Mouse (Mus musculus) gastrocnemius, postnatal 10 days (tissue): ENCODE data around the gene Btbd7. TPM values are rescaled to one million over a fixed set of nuclear protein-coding genes. Genes with fewer than 3 reads are reported as not detected.

Experiments used
- DNase-seq: peaks from one replicate; pipeline ENCODE4 v3.0.0; 2021; ENCODE audit warnings: mixed read lengths
- total RNA-seq, 2 experiments: library from RNA; stranded (reverse); gene quantifications; 2 replicates each; pipeline ENCODE4 v1.2.3; 2021

Btbd7 gene
- total RNA-seq, 2 experiments from 2014 or later, result 18.6 to 25.3 TPM

GRCm38 (mm10) chr12:102782841-102783240 is 95.4 kb downstream of the Btbd7 start:
- DNase-seq, result no peak

GRCm38 (mm10) chr12:102779452-102779851 is 98.8 kb downstream of the Btbd7 start:
- no peak for DNase-seq

- DNase-seq, result no peak
Observed at GRCm38 (mm10) chr12:102778151-102778550, 100.1 kb downstream of the Btbd7 start.

- no peak for DNase-seq
Observed at GRCm38 (mm10) chr12:102776035-102776434, 102.2 kb downstream of the Btbd7 start.

- no peak for DNase-seq
Observed at GRCm38 (mm10) chr12:102772676-102773075, 105.6 kb downstream of the Btbd7 start.

- no peak for DNase-seq
Observed at GRCm38 (mm10) chr12:102771601-102772000, 106.7 kb downstream of the Btbd7 start.

- DNase-seq, result no peak
Observed at GRCm38 (mm10) chr12:102769000-102769399, 109.3 kb downstream of the Btbd7 start.

- no peak for DNase-seq
Observed at GRCm38 (mm10) chr12:102763696-102764095, 114.6 kb downstream of the Btbd7 start.

GRCm38 (mm10) chr12:102761668-102762067 is 116.6 kb downstream of the Btbd7 start:
- DNase-seq, result no peak

GRCm38 (mm10) chr12:102758936-102759335 is 119.3 kb downstream of the Btbd7 start:
- DNase-seq, result no peak

GRCm38 (mm10) chr12:102758403-102758756 is 119.9 kb downstream of the Btbd7 start, which contains the start of gene Gm20604:
TSS of gene Gm20604 (minus strand) at chr12:102758672.
- DNase-seq, result no peak

GRCm38 (mm10) chr12:102757689-102758402 is 120.4 kb downstream of the Btbd7 start, which contains the start of the genes Gm28051, Gon7 and Ubr7:
TSS of gene Gm28051 (minus strand) at chr12:102757765.
TSS of gene Gon7 (minus strand) at chr12:102757803.
TSS of gene Ubr7 (plus strand) at chr12:102757967.
- DNase-seq, result peak; percentile 94

- peak; percentile 87 for DNase-seq
Observed at GRCm38 (mm10) chr12:102757055-102757688, 121.1 kb downstream of the Btbd7 start.

GRCm38 (mm10) chr12:102756304-102756703 is 122.0 kb downstream of the Btbd7 start:
- DNase-seq, result peak; percentile 15

- no peak for DNase-seq
Observed at GRCm38 (mm10) chr12:102748256-102748655, 130.0 kb downstream of the Btbd7 start.

GRCm38 (mm10) chr12:102744839-102745238 is 133.4 kb downstream of the Btbd7 start:
- DNase-seq, result no peak

- peak; percentile 85 for DNase-seq
Observed at GRCm38 (mm10) chr12:102743589-102744574, 134.4 kb downstream of the Btbd7 start, which contains the start of the genes Moap1 and Tmem251. TSS of gene Moap1 (minus strand) at chr12:102743661. TSS of gene Tmem251 (plus strand) at chr12:102743762.

GRCm38 (mm10) chr12:102743036-102743588 is 135.2 kb downstream of the Btbd7 start:
- DNase-seq, result no peak

GRCm38 (mm10) chr12:102742056-102742455 is 136.2 kb downstream of the Btbd7 start:
- no peak for DNase-seq

GRCm38 (mm10) chr12:102740285-102740684 is 138.0 kb downstream of the Btbd7 start:
- DNase-seq, result no peak

GRCm38 (mm10) chr12:102739096-102739495 is 139.2 kb downstream of the Btbd7 start:
- DNase-seq, result no peak

- DNase-seq, result peak; percentile 69
Observed at GRCm38 (mm10) chr12:102733381-102733780, 144.9 kb downstream of the Btbd7 start.
